In the genomic region with DNA sequence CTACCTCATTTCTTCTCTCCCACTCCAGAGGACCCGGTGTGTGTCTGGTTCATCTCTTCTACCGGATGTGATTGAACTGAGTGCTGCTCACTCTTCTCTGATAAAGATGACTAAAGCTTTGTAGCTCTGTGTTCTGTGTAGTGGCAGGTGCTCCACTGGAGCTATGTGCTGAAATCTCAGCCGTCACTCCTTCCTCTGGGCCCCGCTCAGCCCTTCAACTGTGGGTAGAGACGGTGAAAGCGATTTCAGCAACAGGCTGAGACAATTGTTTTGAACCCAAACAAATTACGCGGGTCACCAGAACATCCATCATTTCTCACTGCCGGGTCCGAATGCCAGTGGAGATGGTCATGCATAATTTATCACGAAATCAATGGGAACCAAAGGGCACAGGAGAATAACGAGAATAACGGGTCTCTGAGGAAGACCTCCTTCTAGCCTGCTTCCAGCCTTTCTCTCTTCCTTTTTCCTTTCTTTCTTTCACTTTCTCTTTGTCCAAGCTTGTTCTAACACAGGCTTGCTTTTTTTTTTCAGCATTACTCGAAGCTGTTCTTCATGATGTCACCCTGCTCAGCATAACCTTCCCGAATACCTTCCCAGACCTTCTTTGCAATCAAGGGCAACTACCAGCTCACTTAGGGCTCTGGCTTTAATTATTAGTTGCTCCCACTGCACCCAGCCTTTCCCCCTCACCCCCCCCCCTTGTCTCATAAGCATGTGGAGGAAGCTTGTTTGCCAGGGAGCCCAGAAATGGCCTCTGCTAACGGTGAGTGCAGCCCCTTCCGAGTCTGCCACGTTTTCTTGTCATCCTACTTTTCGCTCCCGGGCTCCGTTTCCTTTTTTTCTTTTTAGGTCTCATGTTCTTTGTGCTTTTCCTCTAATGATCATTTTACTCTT, we compare ENCODE assay signal across 8 mouse cellular contexts. TPM values are rescaled to one million over a fixed set of nuclear protein-coding genes. Genes with fewer than 3 reads are reported as not detected.
DNase-seq lines count a peak whose midpoint lies in the region; ATAC-seq and TF ChIP-seq lines count a peak whose summit lies in the region.

No protein-coding gene starts in this region.

- DNase-seq in heart, postnatal 36 days: no peak
- peak; percentile 29 for DNase-seq in T-cell, adult 2 months (ENCODE audit: low spot score)
- DNase-seq in forebrain, postnatal 0 days: no peak
- peak; percentile 35 for DNase-seq in midbrain, embryonic 14.5 days
- DNase-seq in frontal cortex, postnatal 14 days (ENCODE audit: low spot score in 2 of 2): no peak
- DNase-seq in spleen, adult 18-20 months: no peak
- DNase-seq in kidney, adult 8-10 months: no peak

- H3K27me3 ChIP-seq in heart, embryonic 11.5 days (ENCODE audit: control insufficient read depth, insufficient read depth, low read length): no peaks in the 10 kb centered on the region
- no peaks in the 10 kb centered on the region for H3K27me3 ChIP-seq in forebrain, postnatal 0 days (ENCODE audit: insufficient read depth, low read length)
- H3K27me3 ChIP-seq in midbrain, embryonic 14.5 days (ENCODE audit: control insufficient read depth, insufficient read depth, low read length): 0 out of 2 replicates have a peak, but pooled peaks cover 3% of the 10 kb centered on the region

- 56% methylated on average over 21 of the region's 21 CpGs for WGBS in heart, embryonic 11.5 days (ENCODE audit: insufficient replicate concordance)
- 21% methylated on average over 21 of the region's 21 CpGs for whole genome bisulfite sequencing in forebrain, postnatal 0 days
- 42% methylated on average over 21 of the region's 21 CpGs for WGBS in midbrain, embryonic 14.5 days

- no peaks in the 10 kb centered on the region for H3K36me3 ChIP-seq in heart, embryonic 11.5 days (ENCODE audit: control insufficient read depth, insufficient read depth, low read length)
- H3K36me3 ChIP-seq in forebrain, postnatal 0 days (ENCODE audit: insufficient read depth): no peaks in the 10 kb centered on the region
- H3K36me3 ChIP-seq in midbrain, embryonic 14.5 days (ENCODE audit: control insufficient read depth, insufficient read depth, low read length): no peaks in the 10 kb centered on the region

- no peaks in the 10 kb centered on the region for H3K9me3 ChIP-seq in heart, embryonic 11.5 days (replicated peaks; ENCODE audit: control insufficient read depth, low read length)
- H3K9me3 ChIP-seq in forebrain, postnatal 0 days (ENCODE audit: low read length): no peaks in the 10 kb centered on the region
- no peaks in the 10 kb centered on the region for H3K9me3 ChIP-seq in midbrain, embryonic 14.5 days (ENCODE audit: control insufficient read depth, low read length)

- TF ChIP-seq CTCF in forebrain, postnatal 0 days (IDR thresholded peaks at IDR 0.05; ENCODE audit: low read depth): no peak

- 0 out of 2 replicates have a peak overlapping the region, but pooled peaks have one; percentile 10 for H3K9ac ChIP-seq in heart, embryonic 11.5 days (ENCODE audit: low read depth, low read length)
- H3K9ac ChIP-seq in forebrain, postnatal 0 days: no peak overlapping the region; the same call in 1 of the 2 replicates
- no peak overlapping the region for H3K9ac ChIP-seq in midbrain, embryonic 14.5 days (replicated peaks; ENCODE audit: low read length)

- H3K27ac ChIP-seq in heart, embryonic 11.5 days (ENCODE audit: low read depth, low read length): peak overlapping the region; percentile 32; the same call in 1 of the 2 replicates
- no peak overlapping the region for H3K27ac ChIP-seq in forebrain, postnatal 0 days (ENCODE audit: low read depth, low read length)
- H3K27ac ChIP-seq in midbrain, embryonic 14.5 days (replicated peaks; ENCODE audit: low read depth, low read length): no peak overlapping the region

- peaks cover 32% of the 10 kb centered on the region for H3K4me1 ChIP-seq in heart, embryonic 11.5 days (ENCODE audit: control insufficient read depth, insufficient read depth, low read length)
- peaks cover 14% of the 10 kb centered on the region; the same call in 1 of the 2 replicates for H3K4me1 ChIP-seq in forebrain, postnatal 0 days (ENCODE audit: insufficient read depth)
- H3K4me1 ChIP-seq in midbrain, embryonic 14.5 days (ENCODE audit: control insufficient read depth, insufficient read depth, low read length): peaks cover 35% of the 10 kb centered on the region

- peak overlapping the region; percentile 14 for H3K4me2 ChIP-seq in heart, embryonic 11.5 days
- peak overlapping the region; percentile 15; the same call in 1 of the 2 replicates for H3K4me2 ChIP-seq in forebrain, postnatal 0 days (ENCODE audit: low read depth)
- H3K4me2 ChIP-seq in midbrain, embryonic 14.5 days (ENCODE audit: low read length): no peak overlapping the region

- 0 out of 2 replicates have a peak, but pooled peaks have one; percentile 18 for ATAC-seq in heart, embryonic 11.5 days (replicated peaks; ENCODE audit: insufficient number of reproducible peaks, low FRiP score, low TSS enrichment)
- peak; percentile 21; the same call in 1 of the 2 replicates for ATAC-seq in forebrain, postnatal 0 days
- ATAC-seq in midbrain, embryonic 14.5 days (ENCODE audit: low FRiP score, low TSS enrichment): no peak

- intact Hi-C loops in heart, postnatal 36 days (cut with DNase I): loop anchor here (10.0 kb wide), 2 partner anchors 116 to 496 kb away; partner anchors contain the start of gene Xpr1

- no peak overlapping the region for H3K4me3 ChIP-seq in heart, embryonic 11.5 days (ENCODE audit: low read depth, low read length)
- H3K4me3 ChIP-seq in forebrain, postnatal 0 days (ENCODE audit: low read depth, low read length): no peak overlapping the region
- no peak overlapping the region for H3K4me3 ChIP-seq in midbrain, embryonic 14.5 days (replicated peaks; ENCODE audit: low read depth, low read length)

RNA-seq across cellular contexts. Expression of gene Acbd6, which starts 27.1 kb away (rescaled TPM):
- 56.4 and 59.9 TPM in 2 replicates for polyA plus RNA-seq in heart, embryonic 11.5 days (2014; fragmentation: Nextera tagmentation; extraction: Ambion mirVana)
- 10 to 100 TPM; 59.0 to 66.0 TPM for total RNA-seq in heart, postnatal 36 days (2021)
- total RNA-seq in forebrain, postnatal 0 days (2014; rRNA removed): 98.9 and 114 TPM in 2 replicates
- polyA plus RNA-seq in forebrain, postnatal 0 days (2015; fragmentation: Nextera tagmentation; extraction: Ambion mirVana): 143 and 152 TPM in 2 replicates
- 91.8 and 98.1 TPM in 2 replicates for polyA plus RNA-seq in midbrain, embryonic 14.5 days (2014; fragmentation: Nextera tagmentation; extraction: Ambion mirVana)

Comparison
In these comparisons a context has a peak if more than half of its experiments do, and no peak if none do; other contexts are left out.
1. DNase-seq: peak in T-cell, adult 2 months (single experiment) and midbrain, embryonic 14.5 days (single experiment); none in heart, postnatal 36 days (0 of 2), forebrain, postnatal 0 days (single experiment), frontal cortex, postnatal 14 days (0 of 2), spleen, adult 18-20 months (0 of 2) and kidney, adult 8-10 months (0 of 2).